Mouse (Mus musculus): ENCODE measurements around the gene Akap6. TPM values are rescaled to one million over a fixed set of nuclear protein-coding genes. Genes with fewer than 3 reads are reported as not detected.

Akap6 gene
- total RNA-seq, 2 experiments from 2014 or later = not detected

DNA sequence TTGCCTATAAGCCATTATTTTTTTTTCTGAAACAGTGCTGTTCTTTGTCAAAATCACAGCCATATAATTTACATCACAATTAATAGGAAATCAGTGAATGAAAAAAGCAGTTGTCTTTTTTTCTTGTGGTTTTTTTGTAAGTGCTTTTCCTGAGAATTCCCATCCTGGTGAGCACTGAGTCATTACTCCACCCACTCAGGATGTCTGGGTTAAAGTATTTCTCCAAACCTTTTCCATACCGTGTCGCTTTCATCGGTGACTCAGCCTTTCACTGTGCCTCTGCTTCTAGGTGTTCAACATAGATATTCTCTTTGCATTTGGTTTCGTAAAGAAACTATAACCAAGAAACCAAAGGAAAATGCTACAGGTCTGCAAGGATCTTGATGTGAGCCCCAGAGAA lies 328.1 kb downstream of the Akap6 start:
- ATAC-seq (ENCODE audit: poor library complexity, severe bottlenecking) = no peak

DNA sequence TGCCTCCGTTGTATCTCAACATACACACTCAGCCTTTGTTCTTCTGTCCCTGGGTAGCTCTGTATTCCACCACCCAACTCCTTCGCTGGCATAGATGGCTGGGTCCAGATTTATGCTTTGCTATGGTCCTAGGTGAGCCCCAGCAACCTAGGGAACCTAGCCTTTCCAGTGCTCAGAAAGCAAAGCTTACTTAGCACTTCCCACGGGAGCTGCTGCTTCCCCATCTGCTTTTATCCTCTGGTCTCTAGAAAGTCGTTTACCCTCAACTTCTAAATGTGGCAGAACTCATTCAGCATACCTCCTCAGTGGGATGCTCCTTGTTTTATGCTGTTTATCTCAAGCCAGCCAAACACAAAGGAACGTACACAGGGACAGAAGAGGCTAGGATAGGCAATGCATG lies 329.7 kb downstream of the Akap6 start:
- ATAC-seq (ENCODE audit: poor library complexity, severe bottlenecking) = no peak

DNA sequence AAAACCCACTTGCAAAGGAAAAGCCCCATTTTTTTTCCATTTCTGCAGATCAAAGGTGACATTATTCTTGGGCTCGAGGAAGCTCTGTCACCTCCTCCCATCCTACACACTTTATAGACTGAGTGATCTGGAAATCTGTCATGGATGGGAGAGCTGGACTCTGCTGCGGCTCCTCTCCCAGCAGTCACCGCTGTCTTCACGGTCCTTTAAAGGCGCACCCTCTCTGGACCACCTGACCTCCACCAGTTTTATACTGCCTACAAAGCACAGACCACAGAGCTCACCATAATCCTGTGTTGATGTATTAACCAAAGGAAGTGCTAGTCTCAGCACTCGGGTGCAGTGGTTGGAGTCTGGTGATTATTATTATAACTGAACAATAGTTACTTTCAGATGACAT lies 330.7 kb downstream of the Akap6 start:
- no peak for ATAC-seq (ENCODE audit: poor library complexity, severe bottlenecking)

DNA sequence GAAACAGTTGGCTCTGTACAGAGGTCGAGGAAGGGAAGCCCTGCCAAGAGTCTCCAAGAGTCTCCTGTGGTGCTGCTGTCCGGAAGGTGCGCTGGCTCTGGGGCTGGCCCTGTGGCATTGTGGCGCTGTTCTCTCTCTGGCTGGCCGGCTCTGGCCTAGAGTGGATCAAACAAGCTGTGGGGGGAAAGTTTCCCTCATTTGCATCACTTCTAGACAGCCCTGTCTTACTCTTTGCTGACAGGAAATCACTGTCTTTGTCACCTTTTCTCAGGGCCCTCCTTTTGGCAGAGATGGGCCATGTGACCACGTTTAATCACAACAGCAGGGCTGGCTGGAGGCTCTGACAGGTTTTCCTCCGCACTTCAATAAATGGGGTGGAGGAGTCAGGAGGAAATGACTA lies 333.6 kb downstream of the Akap6 start:
- no peak for ATAC-seq (ENCODE audit: poor library complexity, severe bottlenecking)

DNA sequence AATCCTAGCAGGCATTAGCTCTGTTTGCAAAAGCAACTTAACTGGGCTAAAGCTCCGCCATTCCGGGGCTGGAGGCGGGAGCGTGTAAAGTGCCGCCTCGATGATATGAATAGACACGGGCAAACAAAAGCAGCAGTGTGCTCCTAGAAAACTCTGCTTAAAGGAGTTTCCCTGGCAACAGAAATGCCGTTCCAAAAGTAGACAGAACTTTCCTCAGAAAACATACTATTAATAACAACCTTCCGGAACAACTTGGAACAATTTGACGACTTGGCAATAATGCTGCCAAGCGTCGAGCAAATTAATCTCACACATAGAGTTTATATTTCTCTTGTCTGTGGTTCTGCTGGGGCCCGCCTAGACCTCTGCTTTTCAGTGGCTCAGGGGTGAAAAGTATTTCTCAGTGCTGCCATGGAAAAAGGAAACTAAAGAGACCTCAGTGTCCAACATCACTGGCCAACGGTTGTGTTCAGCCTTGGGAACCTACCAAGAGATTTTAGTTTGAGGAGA lies 334.3 kb downstream of the Akap6 start:
- no peak for ATAC-seq (ENCODE audit: poor library complexity, severe bottlenecking)

DNA sequence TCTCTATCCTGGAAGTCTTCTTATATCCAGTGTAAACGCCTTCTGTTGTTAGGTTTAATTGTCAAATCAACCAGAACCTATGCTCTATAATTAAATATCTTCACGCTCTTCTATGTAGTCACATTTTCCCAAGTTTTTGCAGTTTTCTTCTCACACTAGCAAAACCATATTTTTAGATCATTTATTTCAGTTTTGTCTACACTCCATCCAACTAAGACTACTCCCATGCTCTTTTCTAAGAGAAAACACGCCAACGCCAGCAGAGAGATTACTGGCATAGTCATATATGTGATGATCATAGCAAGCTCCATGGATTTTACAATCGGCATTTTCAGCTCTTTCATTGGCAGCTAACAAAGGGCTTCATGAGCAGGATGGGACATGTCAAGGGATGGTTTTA lies 341.5 kb downstream of the Akap6 start:
- ATAC-seq (ENCODE audit: poor library complexity, severe bottlenecking) = no peak

DNA sequence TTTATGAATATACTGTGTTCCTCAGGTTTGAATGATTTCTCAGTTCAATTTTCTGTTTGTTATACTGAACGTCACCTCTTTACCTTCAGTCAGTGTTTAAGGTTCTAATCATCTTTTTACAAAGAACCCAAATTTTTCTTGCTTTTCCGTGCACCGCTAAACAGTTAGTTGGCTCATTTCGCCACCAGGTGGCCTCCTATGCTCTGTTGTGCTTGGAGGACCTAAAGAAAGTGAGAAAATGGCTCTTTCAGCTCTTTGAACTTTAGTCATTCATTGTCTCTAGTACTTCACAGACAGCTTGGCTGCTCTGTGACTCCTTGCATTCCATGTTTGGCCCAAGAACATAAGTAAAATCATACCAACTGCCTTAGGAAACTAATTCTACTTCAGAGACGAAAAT lies 343.6 kb downstream of the Akap6 start:
- no peak for ATAC-seq (ENCODE audit: poor library complexity, severe bottlenecking)

DNA sequence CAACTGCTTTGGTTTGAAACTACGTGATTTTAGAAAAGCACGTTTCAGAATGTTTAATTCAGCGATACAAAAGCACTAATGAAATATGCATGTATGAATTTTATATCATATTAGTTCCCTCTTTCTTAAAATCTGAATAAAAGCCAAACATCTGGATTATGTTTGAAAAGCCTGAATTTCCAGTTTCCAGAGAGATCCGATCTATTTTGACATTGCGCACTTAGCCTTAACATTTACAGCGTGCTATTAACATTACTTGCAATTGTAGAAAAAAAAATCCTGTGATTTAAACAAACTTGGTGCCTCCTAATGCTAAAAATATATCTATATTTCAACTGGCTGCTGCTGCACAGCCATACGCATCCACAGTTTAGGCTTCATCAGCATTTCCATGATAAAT lies 358.4 kb downstream of the Akap6 start:
- ATAC-seq (ENCODE audit: poor library complexity, severe bottlenecking) = no peak

DNA sequence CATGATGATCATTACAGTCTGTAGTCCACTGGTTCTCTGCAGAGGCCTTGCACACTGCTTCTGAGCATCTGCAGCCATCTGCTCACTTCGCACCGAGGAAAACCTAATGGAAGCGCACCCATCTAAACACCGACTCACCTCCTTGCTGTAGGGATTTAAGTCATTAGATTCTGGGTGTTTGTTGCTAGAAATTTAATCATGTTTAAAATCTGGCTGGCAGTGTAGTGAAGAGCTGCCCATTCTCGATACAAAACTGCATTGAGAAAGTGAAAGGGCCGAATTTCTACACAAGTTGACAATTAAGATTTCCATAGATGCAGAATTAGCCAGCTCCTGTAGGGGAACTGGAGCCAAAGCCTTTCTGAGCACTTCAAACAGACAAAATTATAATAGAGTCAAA lies 361.7 kb downstream of the Akap6 start:
- no peak for ATAC-seq (ENCODE audit: poor library complexity, severe bottlenecking)

DNA sequence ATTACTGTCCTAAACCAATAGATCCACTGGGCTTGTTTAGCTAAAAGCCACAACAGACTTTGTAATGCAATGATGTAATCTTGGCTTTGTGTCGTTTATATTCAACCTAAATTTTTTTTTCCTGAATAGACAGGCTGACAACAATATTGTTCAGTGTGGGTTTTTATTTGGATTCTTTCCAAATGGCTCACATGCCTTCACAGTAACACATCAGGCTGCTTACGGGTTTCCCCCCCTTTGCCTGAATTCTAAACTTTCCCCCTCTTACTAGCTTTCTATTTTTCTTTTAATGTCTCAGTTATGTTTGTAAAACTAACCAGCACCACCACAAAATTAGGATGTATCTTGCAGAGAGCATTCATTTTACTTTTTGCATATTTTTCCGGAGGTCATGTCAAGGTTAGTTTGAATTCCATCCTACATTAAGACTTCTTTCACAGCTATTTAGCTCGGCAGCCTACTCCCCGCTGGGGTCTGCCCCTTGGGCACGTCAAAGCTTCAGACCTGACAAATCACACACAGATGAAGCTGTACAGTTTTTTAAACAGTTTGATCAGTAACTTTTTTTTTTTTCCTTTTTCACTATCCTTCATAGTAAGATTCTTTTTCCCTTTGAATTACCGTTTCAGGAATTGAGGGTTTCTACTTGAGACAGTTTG lies 362.4 kb downstream of the Akap6 start:
- ATAC-seq (ENCODE audit: poor library complexity, severe bottlenecking) = no peak

DNA sequence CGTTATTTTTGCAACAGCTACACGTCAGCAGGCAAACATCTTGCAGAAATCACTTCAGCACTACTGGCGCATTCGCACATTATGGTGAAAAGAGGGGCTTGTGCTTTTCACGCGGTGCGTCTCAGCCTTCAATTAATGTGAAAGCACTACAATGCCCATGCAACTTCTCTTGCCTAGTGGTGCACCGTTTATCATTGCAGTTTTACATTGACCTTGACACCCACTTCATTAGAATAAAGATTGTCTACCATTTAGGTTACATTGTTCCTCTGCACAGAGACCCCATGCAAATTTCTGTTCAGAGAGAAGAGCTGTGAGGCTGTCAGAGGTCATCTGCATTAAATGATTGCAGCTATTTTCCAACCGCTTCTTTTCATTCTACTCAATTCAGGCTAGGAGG lies 363.8 kb downstream of the Akap6 start:
- no peak for ATAC-seq (ENCODE audit: poor library complexity, severe bottlenecking)

DNA sequence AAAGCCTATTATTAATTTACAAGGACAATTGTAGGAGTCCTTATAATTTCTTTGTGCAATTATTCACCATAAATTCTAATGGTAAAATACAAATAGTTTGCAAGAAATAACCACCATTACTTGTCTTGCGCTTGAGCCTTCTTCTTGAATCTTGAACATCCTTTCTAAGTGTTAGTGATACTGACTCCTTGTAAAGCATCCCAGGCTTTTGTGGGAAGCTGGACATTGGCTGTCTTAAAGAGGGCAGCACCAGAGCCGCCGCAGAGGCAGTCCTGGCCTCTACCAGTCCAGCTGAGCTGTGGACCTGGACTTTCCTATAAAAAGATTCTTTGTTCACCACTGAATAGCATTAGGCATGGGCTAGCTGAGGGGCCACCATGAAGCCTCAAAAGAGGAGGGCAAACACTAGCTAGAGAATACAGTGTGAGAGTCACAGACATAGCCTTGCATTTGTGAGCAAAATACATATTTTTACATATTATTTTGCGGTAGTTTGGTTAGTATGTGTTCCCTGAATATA lies 365.1 kb downstream of the Akap6 start:
- ATAC-seq (ENCODE audit: poor library complexity, severe bottlenecking) = no peak

DNA sequence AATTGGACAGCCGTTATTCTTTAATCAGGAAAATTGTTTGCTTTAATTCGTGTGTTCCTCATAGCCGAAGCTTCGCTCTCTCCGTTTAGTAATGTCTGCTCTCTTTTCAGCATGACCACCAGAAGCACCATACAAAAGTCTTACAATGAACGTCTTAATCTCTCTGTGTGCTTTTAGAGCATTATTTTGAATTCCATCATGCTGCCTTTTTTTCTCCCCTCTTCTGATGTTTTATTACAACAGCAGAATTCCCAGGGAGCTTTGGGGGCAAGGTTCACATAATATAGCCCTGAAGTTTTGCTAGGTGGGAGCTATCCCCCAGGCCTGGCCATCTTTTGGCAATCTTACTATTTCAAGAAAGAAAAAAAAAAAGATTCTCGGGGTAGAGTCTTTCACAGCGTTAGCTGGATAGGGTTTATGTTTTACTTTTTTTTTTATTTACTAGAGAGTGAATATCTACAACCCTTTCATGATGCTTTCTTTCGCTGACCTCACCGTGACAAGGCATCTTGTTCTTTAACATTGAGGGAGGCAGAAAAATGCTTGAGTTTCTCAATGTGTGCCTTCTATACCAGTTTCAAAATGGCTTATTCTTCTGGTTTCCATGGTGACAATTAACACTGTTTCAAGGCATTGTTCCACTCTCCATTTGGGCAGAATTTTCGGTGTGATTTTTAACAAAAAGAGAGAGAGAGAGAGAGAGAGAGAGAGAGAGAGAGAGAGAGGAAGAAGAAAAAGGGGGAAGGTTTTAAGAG lies 366.0 kb downstream of the Akap6 start:
- ATAC-seq (ENCODE audit: poor library complexity, severe bottlenecking) = no peak

DNA sequence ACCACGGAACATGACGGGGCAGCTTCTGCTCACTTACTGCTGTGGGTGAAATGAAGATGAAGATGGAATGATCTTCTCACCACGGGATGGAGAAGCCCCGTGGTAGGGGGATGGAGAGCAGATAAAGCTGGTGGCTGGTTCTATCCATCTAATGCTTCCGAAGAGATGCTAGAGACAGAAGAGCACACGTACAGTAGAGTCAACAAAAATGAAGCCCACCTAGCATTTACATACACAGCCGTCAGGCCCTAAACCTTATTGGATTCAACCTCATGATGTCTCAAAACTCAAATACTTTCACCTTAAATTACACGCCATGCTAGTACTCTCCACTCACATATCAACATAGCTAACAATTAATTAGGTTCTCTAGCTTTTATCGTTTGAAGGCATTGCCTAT lies 367.1 kb downstream of the Akap6 start:
- ATAC-seq (ENCODE audit: poor library complexity, severe bottlenecking) = no peak

DNA sequence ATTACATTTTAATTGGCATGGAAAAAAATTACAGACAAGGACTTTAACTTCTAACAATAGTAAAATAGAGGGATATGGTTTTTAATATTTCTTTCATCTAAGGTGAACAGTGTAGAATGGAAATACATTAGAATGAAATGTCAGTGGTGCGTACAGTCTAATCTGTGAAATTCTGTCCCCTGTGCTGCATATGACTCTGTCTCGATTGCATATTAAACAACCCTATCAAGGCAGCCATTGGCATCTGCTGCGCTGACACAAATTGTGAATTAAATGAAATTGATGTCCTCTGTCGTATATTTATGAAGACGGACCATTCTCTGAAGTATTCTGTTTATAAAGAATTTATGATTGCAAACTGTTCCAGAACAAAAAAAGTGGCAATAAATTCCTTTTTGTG lies 371.7 kb downstream of the Akap6 start:
- no peak for ATAC-seq (ENCODE audit: poor library complexity, severe bottlenecking)

DNA sequence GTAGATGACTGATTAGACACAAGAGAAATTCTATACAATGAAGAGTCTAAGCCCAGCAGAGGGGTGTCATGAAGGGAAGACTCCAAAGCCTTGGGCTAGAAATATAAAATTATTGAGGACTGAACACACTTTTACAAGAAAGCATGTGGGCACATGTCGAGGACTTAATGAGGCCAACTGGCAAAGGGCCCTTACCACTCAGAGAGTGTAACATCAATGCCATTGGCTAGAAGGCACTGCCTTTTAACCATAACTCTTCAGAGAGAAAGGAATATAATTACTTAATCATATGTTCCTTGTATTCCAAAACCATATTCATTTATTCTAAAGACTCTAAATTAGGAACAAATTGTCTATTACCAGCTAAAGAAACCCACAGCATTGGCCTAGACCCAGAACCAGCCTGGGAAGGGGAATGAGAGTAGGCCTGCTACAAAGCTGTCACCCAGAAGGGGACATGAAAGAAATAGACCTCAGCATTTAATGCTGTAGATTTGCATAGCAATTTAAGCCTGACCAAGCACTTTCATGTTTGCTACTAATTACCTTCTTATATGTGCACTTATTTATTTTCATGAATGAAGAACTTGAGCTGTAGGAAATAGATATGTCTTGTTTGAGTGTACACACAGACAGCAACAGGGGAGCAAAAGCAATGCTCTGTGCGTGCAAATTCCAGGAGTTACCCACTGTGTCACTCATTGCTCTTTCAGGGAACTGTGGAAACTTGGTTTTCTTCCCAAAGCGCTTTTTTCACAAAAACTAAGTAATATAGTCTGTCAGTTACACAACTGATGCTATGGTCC lies 377.6 kb downstream of the Akap6 start:
- ATAC-seq (ENCODE audit: poor library complexity, severe bottlenecking) = no peak

DNA sequence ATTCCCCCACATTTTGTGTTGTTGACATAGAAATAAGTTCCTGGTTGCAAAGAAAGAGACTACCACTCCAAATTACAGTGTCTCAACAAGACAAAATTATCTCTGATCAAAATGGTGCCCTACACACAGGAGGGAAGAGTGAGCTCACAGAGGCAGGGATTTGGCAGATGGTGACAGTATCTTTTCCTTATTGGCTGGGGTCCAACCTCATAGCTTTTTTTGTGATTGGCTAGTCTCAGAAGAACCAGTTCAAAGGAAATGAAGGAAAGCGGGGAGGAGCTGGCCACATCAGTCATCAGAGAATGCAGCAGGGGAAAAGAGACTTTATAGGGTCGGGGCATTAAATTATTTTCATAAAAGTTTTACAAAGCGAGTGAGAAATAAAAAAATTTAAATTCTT lies 386.6 kb downstream of the Akap6 start:
- ATAC-seq (ENCODE audit: poor library complexity, severe bottlenecking) = no peak

DNA sequence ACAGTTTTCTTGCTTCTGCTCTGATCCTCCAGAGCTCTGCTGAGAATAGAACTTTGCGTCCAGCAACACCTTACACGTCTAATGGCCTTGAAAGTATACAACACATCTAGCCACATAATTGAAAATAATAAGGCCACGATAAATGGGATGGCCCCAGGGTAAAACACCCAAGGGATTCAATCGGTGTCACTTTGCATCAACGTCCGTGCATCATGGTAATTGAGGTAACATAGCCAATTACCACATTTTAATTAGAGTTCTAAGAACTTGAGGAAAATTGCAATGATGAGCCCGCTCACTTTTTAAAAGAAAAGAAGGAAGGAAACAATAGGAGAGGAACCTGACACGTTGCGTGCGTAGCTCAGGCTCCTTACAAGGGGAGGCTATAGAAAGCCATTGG lies 413.1 kb downstream of the Akap6 start:
- ATAC-seq (ENCODE audit: poor library complexity, severe bottlenecking) = no peak

DNA sequence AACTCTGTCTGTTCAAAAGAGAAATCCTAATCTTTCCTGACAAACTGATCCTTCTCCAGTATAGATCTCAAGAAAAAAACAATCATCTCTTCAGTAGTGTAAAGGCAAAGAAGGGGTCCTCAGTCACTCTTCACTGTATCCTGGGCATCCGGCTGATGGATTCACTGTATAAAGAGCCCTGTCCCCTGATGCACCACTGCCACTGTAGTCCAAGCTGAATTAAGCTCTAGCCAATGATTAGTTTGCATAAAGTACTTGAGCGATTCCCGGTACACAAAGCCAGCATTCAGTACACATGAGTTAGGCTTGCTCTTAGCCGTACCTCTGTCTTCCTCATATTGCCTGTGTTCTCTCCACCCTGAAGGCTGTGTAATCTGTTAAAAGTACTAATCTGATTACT lies 420.2 kb downstream of the Akap6 start:
- no peak for ATAC-seq (ENCODE audit: poor library complexity, severe bottlenecking)

DNA sequence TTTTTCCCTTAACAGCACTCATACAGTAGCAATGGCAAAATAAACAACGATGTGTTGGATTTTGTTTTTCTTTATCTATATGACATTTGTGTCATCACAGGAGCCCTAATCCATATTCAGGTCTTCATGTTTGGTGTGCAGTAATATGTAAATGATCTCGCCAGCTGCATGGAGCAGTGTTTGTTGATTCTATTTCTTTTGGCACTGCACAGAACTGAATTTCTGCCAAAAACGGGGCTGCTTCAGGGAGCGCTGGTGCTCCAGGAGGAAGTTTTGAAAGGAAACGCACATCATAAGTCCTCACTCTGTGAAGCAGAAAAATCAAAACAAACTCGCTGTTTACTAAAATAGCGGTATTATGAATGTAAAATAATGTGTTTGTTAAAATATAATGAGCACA lies 424.9 kb downstream of the Akap6 start:
- ATAC-seq (ENCODE audit: poor library complexity, severe bottlenecking) = no peak

DNA sequence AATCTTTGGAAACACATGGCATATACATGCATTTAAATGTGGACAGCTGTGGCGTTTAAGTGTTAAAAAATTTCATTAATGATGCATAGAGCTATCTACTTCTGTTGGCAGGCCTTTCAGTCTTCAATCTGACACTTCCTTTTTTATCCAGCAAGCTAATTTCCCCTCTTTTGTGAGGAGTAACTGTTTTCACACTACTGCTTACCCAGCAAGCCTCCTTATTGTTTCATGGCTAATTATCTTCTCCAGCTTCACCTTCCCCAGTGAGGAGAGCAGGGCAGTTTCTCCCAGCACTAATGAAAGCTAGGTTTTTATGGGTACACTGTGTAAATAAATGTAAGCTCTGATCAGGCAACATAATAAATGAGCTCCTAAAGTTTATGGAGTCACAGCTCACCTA lies 425.5 kb downstream of the Akap6 start:
- no peak for ATAC-seq (ENCODE audit: poor library complexity, severe bottlenecking)

DNA sequence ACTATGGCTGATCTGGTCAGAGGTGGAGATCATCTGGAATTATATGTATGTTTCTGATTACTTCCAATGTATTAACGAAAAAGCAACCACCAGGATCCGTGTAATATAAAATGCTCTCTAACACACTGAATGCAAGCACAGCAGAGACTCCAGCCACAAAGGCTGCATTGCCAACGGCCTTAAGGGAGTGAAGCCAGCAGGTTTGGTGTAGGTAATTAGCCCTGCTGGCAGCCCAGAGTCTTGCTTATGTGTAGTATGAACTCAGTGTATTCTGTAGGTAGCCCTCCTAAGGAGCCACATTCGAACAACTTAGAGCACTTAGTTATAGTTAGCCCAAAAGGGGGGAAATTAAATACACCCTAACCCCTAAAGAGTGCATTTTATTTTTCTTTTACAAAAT lies 426.1 kb downstream of the Akap6 start:
- ATAC-seq (ENCODE audit: poor library complexity, severe bottlenecking) = no peak

All from megakaryocyte, adult 5-6 weeks (primary cell).